Mouse (Mus musculus): Measurements from ENCODE around the gene Nav2. TPM values are rescaled to one million over a fixed set of nuclear protein-coding genes. Genes with fewer than 3 reads are reported as not detected.

Gene Nav2
- total and polyA plus RNA-seq, 3 experiments = under 0.01 TPM; not detected in 2

DNA sequence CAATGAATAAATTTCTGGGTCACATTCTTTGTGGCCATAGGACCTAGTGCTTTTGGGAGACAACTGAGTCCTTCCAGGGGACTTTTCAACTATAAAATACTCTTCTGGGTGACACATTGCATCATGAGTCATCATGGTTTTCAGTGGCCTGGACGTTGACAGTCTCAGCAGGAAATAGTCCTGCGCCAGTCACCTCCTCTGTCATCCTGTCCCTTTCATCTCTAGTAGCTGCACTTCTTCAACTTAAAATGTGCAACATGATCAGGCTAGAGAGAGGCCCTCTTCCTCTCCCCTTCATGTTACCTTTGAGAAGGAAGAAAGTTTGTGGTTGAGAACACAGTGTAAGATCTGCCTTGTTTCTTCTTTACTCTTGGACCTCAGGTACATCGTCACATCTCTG is 426.5 kb downstream of the Nav2 start:
- in situ Hi-C loops (cut with MboI; ENCODE audit: low pct_ligation_motif_present, low pct_unique_long_range_greater_than_20kb, low sequenced_read_pairs) (no loop called here), dilution Hi-C loops (cut with MboI; ENCODE audit: extremely low pct_ligation_motif_present, extremely low pct_unique_long_range_greater_than_20kb, low sequenced_read_pairs) (no loop called here)
- no peak overlapping the region for H3K27ac ChIP-seq (ENCODE audit: insufficient read depth, low read depth)
- no peaks in the 10 kb centered on the region for H3K9me3 ChIP-seq (replicated peaks; ENCODE audit: low read length)
- H3K4me2 ChIP-seq (ENCODE audit: insufficient read depth, low read depth, poor library complexity, severe bottlenecking) = no peak overlapping the region
- no peaks in the 10 kb centered on the region for H3K36me3 ChIP-seq (replicated peaks in 1 of 2; ENCODE audit: control insufficient read depth in 1 of 2, insufficient read depth in 1 of 2, low read length in 1 of 2)
- H3K27me3 ChIP-seq (replicated peaks) = peaks cover 61% of the 10 kb centered on the region
- DNase-seq (ENCODE audit: extremely low read depth) = no peak
- H3K79me2 ChIP-seq (replicated peaks; ENCODE audit: control insufficient read depth, extremely low read depth, insufficient read depth, poor library complexity, severe bottlenecking) = no peaks in the 10 kb centered on the region
- no peak overlapping the region for H3K4me3 ChIP-seq (replicated peaks in 1 of 3; ENCODE audit: low read depth in 2 of 3, low read length in 2 of 3, poor library complexity in 1 of 3)
- no peak for TF ChIP-seq PAX5 (IDR thresholded peaks at IDR 0.05; ENCODE audit: low read length)
- TF ChIP-seq JUND (conservative IDR thresholded peaks at IDR 0.05; ENCODE audit: low read depth, low read length) = no peak
- no peak for TF ChIP-seq USF2 (conservative IDR thresholded peaks at IDR 0.05; ENCODE audit: low read depth, low read length)
- TF ChIP-seq MXI1 (IDR thresholded peaks at IDR 0.05; ENCODE audit: low read depth, low read length) = no peak
- no peaks in the 10 kb centered on the region for H3K4me1 ChIP-seq (ENCODE audit: control insufficient read depth in 1 of 2, insufficient read depth in 2 of 2)
- no peak overlapping the region for H3K9ac ChIP-seq (ENCODE audit: insufficient read depth, low read depth)

DNA sequence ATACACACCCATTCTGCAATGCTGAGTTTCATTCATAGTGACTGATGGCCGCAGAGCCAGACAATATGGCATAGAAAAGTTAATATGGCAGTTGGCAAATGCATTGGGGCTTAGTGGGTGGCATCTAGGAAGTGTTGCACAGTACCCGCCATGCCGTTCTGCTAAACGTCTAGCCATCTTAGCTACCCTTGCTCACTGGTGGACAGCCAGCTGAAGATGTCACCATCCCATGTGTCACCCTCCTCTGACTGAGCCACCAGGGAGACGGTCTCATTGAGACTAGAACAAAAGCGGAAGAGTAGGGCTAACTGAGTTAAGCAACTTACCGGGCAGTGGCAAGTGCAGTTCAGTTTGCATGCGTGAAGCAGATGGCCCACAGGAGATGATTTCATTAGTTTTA is 428.2 kb downstream of the Nav2 start:
- no peak overlapping the region for H3K9ac ChIP-seq (ENCODE audit: insufficient read depth, low read depth)
- no peaks in the 10 kb centered on the region for H3K9me3 ChIP-seq (replicated peaks; ENCODE audit: low read length)
- H3K36me3 ChIP-seq (replicated peaks in 1 of 2; ENCODE audit: control insufficient read depth in 1 of 2, insufficient read depth in 1 of 2, low read length in 1 of 2) = no peaks in the 10 kb centered on the region
- no peak for DNase-seq (ENCODE audit: extremely low read depth)
- no peak overlapping the region for H3K27ac ChIP-seq (ENCODE audit: insufficient read depth, low read depth)
- in situ Hi-C loops (cut with MboI; ENCODE audit: low pct_ligation_motif_present, low pct_unique_long_range_greater_than_20kb, low sequenced_read_pairs) (no loop called here), dilution Hi-C loops (cut with MboI; ENCODE audit: extremely low pct_ligation_motif_present, extremely low pct_unique_long_range_greater_than_20kb, low sequenced_read_pairs) (no loop called here)
- H3K27me3 ChIP-seq (replicated peaks) = peaks cover 46% of the 10 kb centered on the region
- TF ChIP-seq UBTF (IDR thresholded peaks at IDR 0.05; ENCODE audit: low read depth, low read length) (no peak), ETS1 (conservative IDR thresholded peaks at IDR 0.05; ENCODE audit: low read depth, low read length) (no peak), CHD1 (IDR thresholded peaks at IDR 0.05; ENCODE audit: low read depth, low read length) (no peak), ZNF384 (IDR thresholded peaks at IDR 0.05; ENCODE audit: low read depth, low read length) (no peak), CHD2 (IDR thresholded peaks at IDR 0.05; ENCODE audit: low read length) (no peak), ZMIZ1 (IDR thresholded peaks at IDR 0.05; ENCODE audit: low read depth, low read length) (no peak), PAX5 (IDR thresholded peaks at IDR 0.05; ENCODE audit: low read length) (no peak), JUN (IDR thresholded peaks at IDR 0.05; ENCODE audit: insufficient read depth, low read depth, low read length) (no peak), SIN3A (IDR thresholded peaks at IDR 0.05; ENCODE audit: low read length) (no peak), ELF1 (IDR thresholded peaks at IDR 0.05; ENCODE audit: low read depth, low read length) (no peak)
- no peaks in the 10 kb centered on the region for H3K79me2 ChIP-seq (replicated peaks; ENCODE audit: control insufficient read depth, extremely low read depth, insufficient read depth, poor library complexity, severe bottlenecking)
- H3K4me3 ChIP-seq (replicated peaks in 1 of 3; ENCODE audit: low read depth in 2 of 3, low read length in 2 of 3, poor library complexity in 1 of 3) = no peak overlapping the region
- H3K4me1 ChIP-seq (ENCODE audit: control insufficient read depth in 1 of 2, insufficient read depth in 2 of 2) = no peaks in the 10 kb centered on the region
- no peak overlapping the region for H3K4me2 ChIP-seq (ENCODE audit: insufficient read depth, low read depth, poor library complexity, severe bottlenecking)

DNA sequence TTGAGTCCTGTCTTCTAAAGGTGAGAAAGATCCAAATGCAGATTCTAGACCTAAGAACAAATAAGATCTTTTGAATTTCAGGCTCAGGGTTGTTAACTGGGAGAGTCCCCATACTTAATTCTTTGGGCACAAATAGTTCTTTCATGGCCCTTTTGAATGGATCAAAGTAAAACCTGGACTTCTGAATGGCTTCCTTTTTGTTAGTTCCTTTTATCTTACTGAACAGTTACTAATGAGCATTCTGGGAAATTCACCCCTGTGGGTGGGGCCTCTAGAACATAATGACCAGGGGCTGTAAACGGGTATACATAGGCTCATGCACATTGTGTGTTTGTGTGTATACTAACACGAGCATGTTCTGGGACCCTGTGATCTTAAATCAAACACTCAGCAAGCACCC is 429.2 kb downstream of the Nav2 start:
- dilution Hi-C loops (cut with MboI; ENCODE audit: extremely low pct_ligation_motif_present, extremely low pct_unique_long_range_greater_than_20kb, low sequenced_read_pairs) (no loop called here), in situ Hi-C loops (cut with MboI; ENCODE audit: low pct_ligation_motif_present, low pct_unique_long_range_greater_than_20kb, low sequenced_read_pairs) (no loop called here)
- Histone ChIP-seq H3K27me3 (replicated peaks) (peaks cover 42% of the 10 kb centered on the region), H3K4me2 (ENCODE audit: insufficient read depth, low read depth, poor library complexity, severe bottlenecking) (no peak overlapping the region), H3K4me3 (replicated peaks in 1 of 3; ENCODE audit: low read depth in 2 of 3, low read length in 2 of 3, poor library complexity in 1 of 3) (no peak overlapping the region), H3K36me3 (replicated peaks in 1 of 2; ENCODE audit: control insufficient read depth in 1 of 2, insufficient read depth in 1 of 2, low read length in 1 of 2) (no peaks in the 10 kb centered on the region), H3K9ac (ENCODE audit: insufficient read depth, low read depth) (no peak overlapping the region), H3K9me3 (replicated peaks; ENCODE audit: low read length) (no peaks in the 10 kb centered on the region), H3K4me1 (ENCODE audit: control insufficient read depth in 1 of 2, insufficient read depth in 2 of 2) (no peaks in the 10 kb centered on the region), H3K79me2 (replicated peaks; ENCODE audit: control insufficient read depth, extremely low read depth, insufficient read depth, poor library complexity, severe bottlenecking) (no peaks in the 10 kb centered on the region), H3K27ac (ENCODE audit: insufficient read depth, low read depth) (no peak overlapping the region)
- no peak for DNase-seq (ENCODE audit: extremely low read depth)
- no peak for TF ChIP-seq MEF2A (IDR thresholded peaks at IDR 0.05; ENCODE audit: borderline replicate concordance, low read depth, low read length)
- no peak for TF ChIP-seq IRF4 (IDR thresholded peaks at IDR 0.05; ENCODE audit: low read depth, low read length)
- TF ChIP-seq E2F4 (IDR thresholded peaks at IDR 0.05; ENCODE audit: insufficient replicate concordance, low read depth, low read length) = no peak
- no peak for TF ChIP-seq CHD2 (IDR thresholded peaks at IDR 0.05; ENCODE audit: low read length)
- no peak for TF ChIP-seq SMC3 (IDR thresholded peaks at IDR 0.05; ENCODE audit: low read depth, low read length)
- no peak for TF ChIP-seq USF1 (IDR thresholded peaks at IDR 0.05; ENCODE audit: low read depth, low read length)
- TF ChIP-seq MYC (IDR thresholded peaks at IDR 0.05; ENCODE audit: low read depth, low read length) = no peak
- TF ChIP-seq ZKSCAN1 (IDR thresholded peaks at IDR 0.05; ENCODE audit: borderline replicate concordance, low read depth, low read length) = no peak
- TF ChIP-seq ZNF384 (IDR thresholded peaks at IDR 0.05; ENCODE audit: low read depth, low read length) = no peak
- TF ChIP-seq POLR2AphosphoS2 (IDR thresholded peaks at IDR 0.05; ENCODE audit: low read depth, low read length) = no peak
- no peak for TF ChIP-seq CTCF (conservative IDR thresholded peaks at IDR 0.05 in 1 of 2, IDR thresholded peaks at IDR 0.05 in 1 of 2; ENCODE audit: low read depth in 2 of 2, low read length in 2 of 2)
- TF ChIP-seq RAD21 (IDR thresholded peaks at IDR 0.05; ENCODE audit: low read depth, low read length) = no peak
- no peak for TF ChIP-seq NELFE (IDR thresholded peaks at IDR 0.05; ENCODE audit: low read depth, low read length)
- no peak for TF ChIP-seq MAZ (IDR thresholded peaks at IDR 0.05; ENCODE audit: low read depth, low read length)
- no peak for TF ChIP-seq HCFC1 (IDR thresholded peaks at IDR 0.05; ENCODE audit: low read depth, low read length)
- no peak for TF ChIP-seq ZMIZ1 (IDR thresholded peaks at IDR 0.05; ENCODE audit: low read depth, low read length)
- TF ChIP-seq RCOR1 (conservative IDR thresholded peaks at IDR 0.05; ENCODE audit: low read depth, low read length) = no peak
